Mouse (Mus musculus) MEL (cell line): ENCODE measurements at regions not wholly inside any gene's neighbourhood (a gene's known extent, or its start where the extent isn't known, plus 50 kb on each side); places are given as distances from the start of the nearest gene placed in this dataset.

Experiments used
- DNase-seq: peaks from one replicate; pipeline ENCODE4 v3.0.0; 2011; ENCODE audit warnings: low read depth, low spot score
- H3K27ac ChIP-seq: 2 replicates; pipeline ENCODE4 v1.5.1; 2012; ENCODE audit warnings: low read depth, mild to moderate bottlenecking, control low read depth, low read length, moderate library complexity; ENCODE audit not compliant: control insufficient read depth
- H3K27me3 ChIP-seq, 2 experiments: fragments of 150-350 bp in 1 of 2; sonication (generic) in 1 of 2; 2 replicates each; pipeline ENCODE4 v1.6.1; 2012; ENCODE audit warnings: low read length in 2 of 2, mild to moderate bottlenecking in 2 of 2, improper control_type of control experiment in 1 of 2, moderate library complexity in 1 of 2; ENCODE audit not compliant: insufficient read depth in 2 of 2, control insufficient read depth in 1 of 2
- H3K36me3 ChIP-seq, 2 experiments: 2 replicates each; pipeline ENCODE4 v1.6.1; 2012 to 2014; ENCODE audit warnings: low read length in 2 of 2, improper control_type of control experiment in 1 of 2, inconsistent platforms in 1 of 2, mild to moderate bottlenecking in 1 of 2; ENCODE audit not compliant: insufficient read depth in 2 of 2, control insufficient read depth in 1 of 2
- H3K4me1 ChIP-seq, 2 experiments: fragments of 150-350 bp in 1 of 2; sonication (generic) in 1 of 2; 2 replicates each; pipeline ENCODE4 v1.6.1; 2012; ENCODE audit warnings: low read length in 2 of 2, improper control_type of control experiment in 1 of 2, mild to moderate bottlenecking in 1 of 2; ENCODE audit not compliant: insufficient read depth in 2 of 2, control insufficient read depth in 1 of 2
- H3K4me3 ChIP-seq, 2 experiments: fragments of 150-350 bp in 1 of 2; sonication (generic) in 1 of 2; 2 replicates each; pipeline ENCODE4 v1.5.1; 2012; ENCODE audit warnings: low read depth in 2 of 2, low read length in 2 of 2, mild to moderate bottlenecking in 2 of 2, moderate library complexity in 2 of 2, control low read depth in 1 of 2, improper control_type of control experiment in 1 of 2; ENCODE audit not compliant: control insufficient read depth in 1 of 2, insufficient read depth in 1 of 2
- H3K79me2 ChIP-seq: 2 replicates; pipeline ENCODE4 v1.6.1; 2012; ENCODE audit warnings: mild to moderate bottlenecking, low read length, moderate library complexity; ENCODE audit not compliant: control insufficient read depth, poor library complexity, insufficient read depth
- H3K9ac ChIP-seq: 2 replicates; pipeline ENCODE4 v1.6.1; 2012; ENCODE audit warnings: low read depth, mild to moderate bottlenecking, control low read depth, low read length, moderate library complexity; ENCODE audit not compliant: control insufficient read depth, poor library complexity, severe bottlenecking
- H3K9me3 ChIP-seq: fragments of 150-350 bp; sonication (generic); replicated peaks from 2 replicates; pipeline ENCODE4 v1.6.1; 2012; ENCODE audit warnings: mild to moderate bottlenecking, low read length, improper control_type of control experiment, moderate library complexity; ENCODE audit not compliant: insufficient read depth
- CHD1 ChIP-seq: IDR thresholded peaks from 2 replicates; pipeline ENCODE4 v1.6.1; 2012; ENCODE audit warnings: low read depth, mild to moderate bottlenecking, inconsistent platforms, low read length, improper control_type of control experiment
- CHD2 ChIP-seq: IDR thresholded peaks from 2 replicates; pipeline ENCODE4 v1.6.1; 2011; ENCODE audit warnings: low read length, improper control_type of control experiment
- ETS1 ChIP-seq: IDR thresholded peaks from 2 replicates; pipeline ENCODE4 v1.6.1; 2012; ENCODE audit warnings: low read depth, mild to moderate bottlenecking, inconsistent platforms, low read length, improper control_type of control experiment, moderate library complexity
- GATA1 ChIP-seq: IDR thresholded peaks from 2 replicates; pipeline ENCODE4 v1.6.1; 2011; ENCODE audit warnings: low read depth, low read length, improper control_type of control experiment
- KAT2A ChIP-seq: conservative IDR thresholded peaks from 2 replicates; pipeline ENCODE4 v1.6.1; 2012; ENCODE audit warnings: low read depth, low read length, improper control_type of control experiment, inconsistent platforms
- MAFK ChIP-seq: IDR thresholded peaks from 2 replicates; pipeline ENCODE4 v1.6.1; 2011; ENCODE audit warnings: low read depth, mild to moderate bottlenecking, low read length, improper control_type of control experiment, borderline replicate concordance
- MAX ChIP-seq: IDR thresholded peaks from 2 replicates; pipeline ENCODE4 v1.6.1; 2011; ENCODE audit warnings: low read length, improper control_type of control experiment
- NELFE ChIP-seq: IDR thresholded peaks from 2 replicates; pipeline ENCODE4 v1.6.1; 2011; ENCODE audit warnings: low read depth, low read length, improper control_type of control experiment
- POLR2A ChIP-seq, 2 experiments: IDR thresholded peaks; 2 replicates each; pipeline ENCODE4 v1.6.1; 2011 to 2012; ENCODE audit warnings: low read length in 2 of 2, mild to moderate bottlenecking in 2 of 2, control low read depth in 1 of 2, improper control_type of control experiment in 1 of 2, low read depth in 1 of 2, moderate library complexity in 1 of 2; ENCODE audit not compliant: control insufficient read depth in 1 of 2, insufficient read depth in 1 of 2, poor library complexity in 1 of 2
- SIN3A ChIP-seq: IDR thresholded peaks from 2 replicates; pipeline ENCODE4 v1.6.1; 2012; ENCODE audit warnings: low read length, improper control_type of control experiment, inconsistent platforms
- TCF12 ChIP-seq: IDR thresholded peaks from 2 replicates; pipeline ENCODE4 v1.6.1; 2014; ENCODE audit warnings: low read depth, mild to moderate bottlenecking, inconsistent platforms, low read length, improper control_type of control experiment, moderate library complexity
- USF1 ChIP-seq: IDR thresholded peaks from 2 replicates; pipeline ENCODE4 v1.6.1; 2014; ENCODE audit warnings: low read depth, mild to moderate bottlenecking, inconsistent platforms, low read length, improper control_type of control experiment, moderate library complexity
- ZMIZ1 ChIP-seq: IDR thresholded peaks from 2 replicates; pipeline ENCODE4 v1.6.1; 2012; ENCODE audit warnings: low read depth, mild to moderate bottlenecking, inconsistent platforms, low read length, improper control_type of control experiment, moderate library complexity
- ZNF384 ChIP-seq: IDR thresholded peaks from 2 replicates; pipeline ENCODE4 v1.6.1; 2012; ENCODE audit warnings: low read depth, mild to moderate bottlenecking, inconsistent platforms, low read length, improper control_type of control experiment

DNA sequence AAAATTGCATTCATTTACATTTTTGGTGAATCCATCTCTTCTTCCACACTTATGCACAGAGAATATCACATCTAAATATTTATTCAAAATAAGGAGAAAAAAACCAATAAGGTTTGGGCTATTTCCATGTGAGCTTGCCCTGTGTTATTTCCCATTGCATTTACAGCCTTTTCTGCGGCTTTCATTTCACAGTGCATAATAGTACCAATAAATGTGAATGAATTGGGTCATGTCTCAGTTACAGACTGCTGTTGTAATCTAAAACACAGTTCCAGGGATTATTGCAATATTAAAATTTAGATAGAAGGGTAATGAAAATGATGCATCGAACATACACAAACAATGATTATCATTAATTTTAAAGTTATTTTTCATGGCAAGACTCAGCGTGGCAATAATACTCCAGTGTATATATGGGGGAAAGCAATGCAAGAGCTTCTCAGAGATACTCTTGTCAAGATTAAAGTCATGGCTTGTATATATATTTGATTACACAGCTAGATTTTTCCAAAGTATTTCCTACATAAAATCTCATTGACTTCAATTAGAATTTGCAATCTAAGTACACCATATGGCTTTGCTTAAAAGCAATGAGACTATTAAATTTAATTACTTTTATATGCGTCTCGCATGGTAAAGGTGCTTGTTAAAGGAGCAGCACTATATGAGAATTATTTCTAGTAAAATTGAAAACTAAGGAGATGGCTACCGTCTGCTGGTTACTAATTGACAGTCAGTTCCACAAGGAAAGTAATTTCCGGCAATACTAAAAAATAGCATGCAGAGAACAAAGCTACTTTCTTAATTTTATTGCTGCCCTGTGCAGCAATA lies 782.1 kb upstream of the Cdh9 start:
- no peak for DNase-seq
- H3K36me3 ChIP-seq = no peaks in the 10 kb centered on the region
- H3K9ac ChIP-seq = no peak overlapping the region
- no peak overlapping the region for H3K4me3 ChIP-seq
- H3K79me2 ChIP-seq = no peaks in the 10 kb centered on the region
- no peak for TF ChIP-seq CHD2
- TF ChIP-seq NELFE = no peak
- no peak for TF ChIP-seq ZMIZ1
- TF ChIP-seq SIN3A = no peak
- no peak for TF ChIP-seq MAX
- no peak for TF ChIP-seq POLR2A (IDR thresholded peaks at IDR 0.05; ENCODE audit: control insufficient read depth in 1 of 2, insufficient read depth in 1 of 2, low read depth in 1 of 2, low read length in 2 of 2, poor library complexity in 1 of 2)
- TF ChIP-seq CHD1 = no peak
- TF ChIP-seq KAT2A = no peak
- TF ChIP-seq MAFK = no peak
- no peak for TF ChIP-seq USF1
- no peak for TF ChIP-seq TCF12
- TF ChIP-seq GATA1 = no peak
- no peak overlapping the region for H3K27ac ChIP-seq
- no peaks in the 10 kb centered on the region for H3K9me3 ChIP-seq
- H3K4me1 ChIP-seq = no peaks in the 10 kb centered on the region
- H3K27me3 ChIP-seq = no peaks in the 10 kb centered on the region

DNA sequence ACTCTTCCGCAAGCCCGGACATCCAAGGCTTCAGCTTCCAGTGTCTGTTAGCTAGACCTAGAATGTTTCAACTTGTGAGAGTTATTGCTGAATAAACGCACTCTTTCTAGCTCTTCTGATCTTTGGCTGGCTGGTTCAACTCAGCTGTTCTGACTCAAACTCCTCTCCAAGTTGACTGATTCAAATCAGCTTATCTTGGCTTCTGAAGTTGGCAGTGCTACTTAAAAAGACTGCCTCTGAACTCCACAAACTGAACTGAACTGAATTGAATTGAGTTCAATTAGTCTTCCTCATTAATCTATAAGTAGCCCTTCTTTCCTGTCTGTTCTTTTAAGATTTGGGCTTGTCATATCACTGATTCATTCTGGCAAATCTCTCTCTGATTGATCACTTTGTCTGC lies 769.1 kb upstream of the Cdh9 start:
- no peaks in the 10 kb centered on the region for H3K79me2 ChIP-seq
- no peak overlapping the region for H3K4me3 ChIP-seq
- no peak overlapping the region for H3K9ac ChIP-seq
- H3K9me3 ChIP-seq = no peaks in the 10 kb centered on the region
- DNase-seq = peak; percentile 25
- no peak overlapping the region for H3K27ac ChIP-seq
- peaks cover 5% of the 10 kb centered on the region in 2 experiments; a peak in 3 of 4 replicates for H3K4me1 ChIP-seq
- H3K27me3 ChIP-seq = no peaks in the 10 kb centered on the region
- H3K36me3 ChIP-seq = peaks cover 0 to 6% of the 10 kb centered on the region in 2 experiments; a peak in 1 of 4 replicates
- TF ChIP-seq CHD2 (no peak), ETS1 (peak; percentile 68; the same call in 1 of the 2 replicates), GATA1 (peak; percentile 61)

GRCm38 (mm10) chr15:15968518-15968917 lies 760.0 kb upstream of the Cdh9 start:
- Histone ChIP-seq H3K4me1 (no peaks in the 10 kb centered on the region; a peak in 1 of 4 replicates), H3K4me3 (no peak overlapping the region)
- DNase-seq = no peak

More at GRCm38 (mm10) chr15:15968518-15968917, 760.0 kb upstream of the Cdh9 start:
- Histone ChIP-seq H3K36me3 (no peaks in the 10 kb centered on the region), H3K27ac (no peak overlapping the region), H3K79me2 (no peaks in the 10 kb centered on the region), H3K9ac (no peak overlapping the region), H3K27me3 (no peaks in the 10 kb centered on the region), H3K9me3 (no peaks in the 10 kb centered on the region)
- TF ChIP-seq ETS1 (no peak), ZNF384 (peak; percentile 95), NELFE (no peak)
